Mouse (Mus musculus) naive thymus-derived CD4-positive, alpha-beta T cell, adult 2 months (primary cell): ENCODE data around the gene Pls1.
A peak's percentile ranks its signal among the peaks of the same experiment; 100 is the strongest.

Experiments used
- DNase-seq: peaks from one replicate; pipeline ENCODE4 v3.0.0-alpha.2; 2011; ENCODE audit warnings: low read depth

Pls1 gene

DNA sequence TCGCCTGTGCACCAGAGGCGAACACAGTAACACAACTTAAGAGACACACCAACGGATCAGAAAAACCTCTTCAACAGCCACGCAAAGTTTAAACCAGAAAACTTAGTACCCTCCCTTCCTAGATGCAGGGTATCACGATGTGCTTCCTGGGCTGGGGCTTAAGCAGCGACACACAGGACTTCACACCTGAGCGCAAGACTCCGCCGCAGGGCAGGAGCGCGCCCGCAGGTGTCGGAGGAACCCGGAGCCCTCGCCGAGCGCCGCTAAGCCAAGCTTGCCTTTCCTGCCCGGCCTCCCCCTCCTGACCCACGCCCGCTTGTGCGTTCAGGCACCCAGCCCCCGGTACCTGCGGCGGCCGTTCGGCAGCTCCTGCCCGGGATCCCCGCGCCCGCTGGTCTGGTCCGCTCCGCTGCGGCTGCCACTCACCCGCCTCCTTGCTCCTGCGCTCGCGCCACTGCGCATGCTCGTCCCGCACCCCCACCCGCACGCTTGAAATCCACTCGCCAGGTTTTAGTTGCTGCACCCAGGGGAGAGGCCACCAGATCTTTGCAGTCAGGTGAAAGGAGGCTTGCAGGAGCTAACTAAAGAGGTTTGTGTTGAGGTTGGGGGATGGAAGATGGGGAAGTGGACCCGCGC lies at the start of gene Pls1:
Gene Pls1 (minus strand): TSS at position 487 of the 636 bp plus-strand sequence.
- DNase-seq, result peak; percentile 83

DNA sequence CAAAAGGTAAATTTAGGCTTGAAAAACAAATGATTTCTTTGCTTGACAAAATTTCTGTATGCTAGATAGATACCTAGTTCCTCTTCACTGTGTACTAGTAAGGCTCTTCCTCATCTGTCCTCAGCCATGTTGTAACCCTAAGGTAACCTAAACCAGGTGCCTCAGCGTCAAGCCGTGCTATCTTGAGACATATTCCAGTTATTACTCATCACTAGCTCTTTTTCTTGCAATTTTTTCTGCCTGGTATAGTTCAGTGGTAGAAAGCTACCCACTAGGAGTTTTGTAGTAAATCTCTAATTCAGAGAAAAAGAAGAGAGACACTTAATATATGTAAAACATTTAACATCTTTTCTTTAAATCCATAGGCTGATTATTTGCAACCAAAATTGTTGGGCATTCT lies 37.6 kb upstream of the Pls1 start:
- DNase-seq, result no peak

DNA sequence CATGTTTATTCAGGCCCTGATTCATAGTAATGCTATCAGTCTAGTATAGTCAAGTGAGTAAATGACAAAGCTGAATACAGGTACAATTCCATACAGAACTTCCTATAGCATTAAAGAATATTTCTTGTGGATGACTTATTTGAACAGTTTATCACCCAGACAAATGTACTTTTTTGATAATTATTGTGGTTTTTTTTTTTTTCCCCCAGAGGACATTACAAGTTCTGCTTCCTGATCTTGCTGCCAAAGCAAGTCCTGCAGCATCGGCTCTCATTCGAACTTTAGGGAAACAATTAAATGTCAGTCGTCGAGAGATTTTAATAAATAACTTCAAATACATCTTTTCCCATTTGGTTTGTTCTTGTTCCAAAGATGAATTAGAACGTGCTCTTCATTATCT lies 33.1 kb upstream of the Pls1 start:
- DNase-seq, result no peak

DNA sequence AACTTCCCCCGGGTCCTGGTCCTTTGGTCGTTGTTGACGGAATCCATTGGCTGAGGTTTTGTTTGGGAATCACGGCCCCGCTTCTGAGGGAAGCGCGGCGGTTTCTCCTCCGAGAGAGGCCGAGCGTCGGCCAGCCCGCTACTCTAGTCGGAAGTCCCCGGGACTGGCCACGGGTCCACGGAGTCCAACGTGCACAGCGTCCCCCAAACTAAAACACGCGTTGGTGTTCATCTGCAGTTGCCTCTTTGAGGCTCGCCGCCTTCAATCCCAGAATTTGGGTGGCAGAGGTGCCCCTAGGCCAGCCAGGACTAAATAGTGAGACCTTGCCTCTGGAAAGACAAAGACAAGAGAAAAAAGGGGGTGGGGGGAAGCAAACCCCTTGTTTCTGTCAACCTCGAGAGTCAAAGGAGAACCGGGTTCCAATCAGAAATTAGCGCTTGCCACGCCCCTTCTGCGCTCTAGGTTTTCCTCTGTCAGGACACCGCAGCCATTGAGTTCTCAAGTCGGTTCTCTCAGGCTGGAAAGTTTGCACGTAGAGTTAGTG lies 13.0 kb upstream of the Pls1 start:
- peak; percentile 76 for DNase-seq

DNA sequence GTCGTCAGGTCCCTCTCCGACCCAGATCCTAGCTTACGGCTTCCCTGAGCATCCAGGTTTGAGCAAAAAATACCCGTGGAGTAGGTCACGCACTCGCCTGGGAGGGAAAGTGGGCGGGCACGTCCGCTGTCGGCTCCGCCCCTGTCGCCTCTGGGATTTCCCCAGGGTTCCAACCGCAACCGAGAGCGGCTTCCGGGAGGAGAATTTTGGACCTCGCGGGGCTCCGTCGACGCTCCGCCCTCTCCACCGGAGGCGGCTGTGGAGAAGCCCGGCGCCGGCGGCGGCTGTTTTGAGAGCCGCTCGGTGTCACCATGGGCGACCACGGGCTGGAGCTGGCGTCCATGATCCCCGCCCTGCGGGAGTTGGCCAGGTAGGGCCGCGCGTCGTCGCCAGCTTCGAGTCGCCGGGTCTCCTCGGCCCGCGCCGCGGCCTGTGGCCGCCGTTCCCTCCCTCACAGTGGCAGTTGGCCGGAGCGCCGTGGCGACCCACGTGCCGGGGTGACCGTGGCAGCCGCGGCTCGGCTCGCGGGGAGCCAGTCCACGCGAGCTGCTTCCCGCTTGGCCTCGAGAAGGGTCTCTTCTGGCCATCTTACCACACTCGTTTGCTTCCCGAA lies 12.4 kb upstream of the Pls1 start, which contains the start of gene Atr:
Gene Atr (plus strand): TSS at position 184 of the 613 bp plus-strand sequence.
- peak; percentile 97 for DNase-seq

DNA sequence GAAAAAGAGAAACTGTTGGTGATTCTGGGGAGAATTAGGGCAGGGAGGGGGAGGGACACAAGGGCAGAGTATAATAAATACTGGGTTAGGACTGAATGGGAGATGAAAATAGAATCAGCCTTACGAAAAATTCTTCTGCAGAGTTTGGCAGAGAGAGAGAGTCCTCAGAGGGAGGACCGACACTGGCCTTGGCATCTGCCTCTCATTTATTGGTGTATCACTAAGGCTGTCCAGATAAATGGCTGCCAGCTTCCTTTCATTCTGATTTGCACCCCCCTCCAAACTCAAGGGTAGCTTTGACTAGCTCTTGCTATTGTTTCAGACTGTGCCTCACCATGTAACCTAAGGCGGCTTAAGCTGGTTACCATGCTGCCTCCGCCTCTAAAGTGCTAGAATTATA lies 10.9 kb upstream of the Pls1 start:
- no peak for DNase-seq

DNA sequence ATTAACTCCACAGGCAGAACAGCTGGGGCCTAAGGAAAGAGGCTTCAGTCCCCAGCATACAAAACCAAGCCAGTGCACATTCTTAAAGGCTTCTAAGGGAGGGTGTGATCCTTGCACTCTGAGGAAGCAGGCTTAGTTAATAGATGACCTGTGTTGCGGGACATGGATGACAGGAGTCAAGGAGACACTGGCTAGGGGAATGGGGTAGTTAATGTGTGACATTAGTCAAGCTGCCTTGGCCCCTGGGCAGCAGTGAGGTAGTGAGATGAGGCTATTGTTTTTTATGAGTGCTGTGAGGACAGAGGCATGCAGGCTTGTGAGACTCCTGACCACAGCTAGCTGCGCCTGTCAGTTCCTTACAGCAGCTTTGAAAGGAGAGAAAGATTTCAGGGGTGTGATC lies 9.8 kb upstream of the Pls1 start:
- no peak for DNase-seq

DNA sequence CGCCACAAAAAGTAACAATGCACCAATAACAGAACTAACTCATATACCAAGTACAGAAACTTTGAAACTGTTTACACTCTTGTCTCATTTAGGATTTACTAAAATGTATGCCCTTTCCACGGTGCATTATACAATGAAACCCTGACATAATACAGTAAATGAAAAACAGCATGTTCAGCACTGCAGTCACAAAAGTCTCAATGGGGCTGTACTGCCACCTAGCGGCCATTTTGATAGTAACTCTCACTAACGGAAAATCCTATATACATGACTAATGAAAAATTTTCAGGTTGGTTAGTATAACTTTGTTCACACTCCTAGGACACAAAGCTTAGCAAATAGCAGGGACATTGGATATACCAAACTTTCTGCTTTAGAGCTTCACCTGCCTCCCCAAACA lies 7.8 kb upstream of the Pls1 start:
- peak; percentile 90 for DNase-seq

DNA sequence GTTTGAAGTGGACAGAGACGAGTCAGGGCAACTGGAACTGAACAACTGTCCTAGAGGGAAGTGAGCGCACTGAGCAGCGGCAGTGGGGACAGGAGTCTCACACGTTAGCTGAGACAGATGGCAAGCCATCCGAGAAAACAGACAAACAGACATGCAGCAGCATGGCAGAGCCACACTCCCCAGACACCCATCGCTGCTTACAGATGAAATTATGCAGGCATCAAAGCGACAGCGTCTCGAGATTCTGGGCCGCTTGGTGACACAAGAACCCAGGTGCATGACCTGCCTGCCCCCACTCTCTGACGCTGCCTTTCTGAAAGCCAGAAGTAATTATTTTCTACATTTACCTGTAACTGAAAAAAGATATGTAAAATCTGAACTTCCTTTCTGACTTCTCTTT lies 6.6 kb upstream of the Pls1 start:
- no peak for DNase-seq

DNA sequence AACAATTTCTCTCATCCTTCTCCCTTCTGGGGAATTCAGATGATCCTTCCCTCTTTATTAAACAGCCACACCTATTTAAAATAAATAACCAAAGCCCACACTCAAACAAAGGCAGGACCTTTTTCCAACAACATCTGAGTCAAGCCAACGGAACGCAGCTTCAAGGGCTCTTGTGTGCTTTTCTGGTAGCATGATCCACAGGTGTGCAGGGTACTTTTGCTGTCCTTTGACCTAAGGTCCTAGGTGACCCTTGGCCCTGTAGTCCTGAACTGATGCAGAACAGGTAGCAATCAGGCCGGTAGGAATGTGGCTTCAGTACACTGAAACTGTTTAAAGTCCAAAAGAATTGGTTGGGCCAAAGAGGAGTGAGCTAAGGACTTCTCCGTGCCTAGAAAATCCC lies 600 bp upstream of the Pls1 start:
- no peak for DNase-seq

DNA sequence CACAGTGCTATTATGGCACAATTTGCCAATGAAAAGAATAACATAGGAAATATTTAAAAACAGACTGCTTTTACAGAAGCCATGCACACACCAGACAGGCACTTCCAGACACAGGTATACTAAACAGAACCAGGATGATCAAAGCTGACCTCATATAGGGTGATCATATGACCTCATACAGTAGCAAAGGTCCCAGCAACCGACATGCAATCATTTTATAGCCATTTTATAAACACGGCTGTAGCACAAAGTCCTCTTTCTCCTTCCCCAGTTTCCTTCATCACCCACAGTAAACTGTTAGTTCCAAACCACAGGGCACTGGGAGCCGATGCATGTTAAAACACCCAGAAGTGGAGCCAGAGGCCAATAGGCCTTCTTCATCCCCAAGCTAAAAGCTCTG lies 5.7 kb downstream of the Pls1 start:
- no peak for DNase-seq

DNA sequence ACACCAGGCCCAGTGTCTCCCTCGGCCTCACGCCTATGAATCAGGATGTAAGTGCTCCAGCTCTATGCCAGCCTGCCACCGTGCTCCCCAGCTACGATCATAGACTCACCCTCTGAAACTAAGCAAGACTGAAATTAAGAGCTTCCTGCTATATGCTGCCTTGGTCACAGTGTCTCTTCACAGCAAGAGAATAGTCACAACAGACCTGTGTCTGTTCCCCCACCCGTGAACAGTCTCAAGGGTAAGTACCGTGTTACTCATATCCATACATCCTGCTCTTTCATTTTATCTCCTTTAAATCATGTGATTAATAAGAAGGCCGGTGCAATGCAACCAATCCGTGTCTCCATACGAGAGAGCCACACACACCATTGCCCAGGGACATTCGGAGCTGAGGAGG lies 9.4 kb downstream of the Pls1 start:
- DNase-seq, result no peak

DNA sequence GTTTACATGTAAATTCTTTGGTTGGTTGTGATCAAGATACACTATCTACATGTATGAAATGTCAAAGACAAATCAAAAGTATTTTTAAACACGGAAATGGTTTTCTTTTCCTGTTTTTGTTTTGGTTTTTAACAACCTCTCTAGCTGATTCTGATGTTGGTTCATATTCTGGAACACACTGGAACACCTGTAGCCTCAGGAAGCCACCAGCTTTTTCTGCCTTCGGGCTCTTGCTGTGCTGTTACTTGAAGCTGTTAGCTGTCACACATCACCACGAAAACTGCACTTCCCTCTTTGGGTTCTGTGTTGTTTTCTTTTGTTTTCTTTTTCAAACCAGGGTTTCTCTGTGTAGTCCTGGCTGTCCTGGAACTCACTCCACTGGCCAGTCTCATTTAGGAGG lies 10.3 kb downstream of the Pls1 start:
- no peak for DNase-seq

DNA sequence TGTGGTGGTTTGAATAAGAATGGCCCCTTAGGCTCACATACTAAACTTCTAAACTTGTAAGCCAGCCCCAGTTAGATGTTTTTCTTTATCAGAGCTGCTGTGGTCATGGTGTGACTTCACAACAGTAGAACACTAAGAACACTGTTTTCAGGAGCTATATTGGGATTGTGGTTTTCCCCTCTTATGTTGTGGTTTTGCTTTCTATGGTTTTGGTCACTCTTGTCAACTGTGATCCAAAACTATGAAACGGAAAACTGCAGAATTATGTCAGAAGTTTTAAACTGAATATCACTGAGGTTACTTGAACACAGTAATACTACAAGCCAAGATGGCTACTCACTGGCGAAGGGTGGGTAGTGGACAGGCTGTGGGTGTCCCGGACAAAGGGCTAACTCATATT lies 12.4 kb downstream of the Pls1 start:
- DNase-seq, result no peak

DNA sequence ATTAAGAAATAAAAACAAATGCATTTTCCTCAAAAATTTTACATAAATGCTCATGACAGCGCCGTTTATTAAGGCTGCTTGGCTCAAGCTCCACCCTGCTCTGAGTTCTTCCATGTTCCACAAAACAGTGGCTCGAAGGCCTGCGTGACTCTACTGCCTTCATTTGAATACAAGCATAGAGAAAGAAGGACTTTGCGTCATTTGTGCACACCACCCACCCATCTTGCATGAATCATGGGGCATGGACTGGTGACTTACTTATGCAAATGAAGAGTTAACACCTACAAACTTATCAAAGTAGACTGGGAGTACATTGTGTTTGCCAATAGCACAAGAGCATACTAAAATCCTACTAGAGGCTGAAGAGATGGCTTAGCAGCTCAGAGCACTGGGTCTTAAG lies 17.5 kb downstream of the Pls1 start:
- DNase-seq, result no peak

DNA sequence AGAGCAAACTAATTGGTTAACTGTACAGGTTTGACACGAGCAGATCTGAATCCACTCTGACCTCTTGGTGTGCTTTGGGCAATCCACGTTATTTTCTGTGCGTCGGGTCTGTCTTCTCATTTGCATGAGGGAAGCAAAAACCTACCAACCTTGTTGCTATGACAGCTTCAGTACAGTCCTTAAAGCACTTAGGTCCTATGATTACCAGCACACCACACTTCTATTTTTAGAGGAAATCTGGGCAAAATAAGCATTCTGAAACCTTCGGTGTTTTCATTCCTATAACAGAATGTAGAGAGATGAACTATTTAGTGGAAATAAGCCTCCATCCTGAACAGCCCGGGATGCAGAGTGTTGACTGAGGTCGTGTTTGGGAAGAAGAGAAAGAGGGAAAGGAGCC lies 22.6 kb downstream of the Pls1 start:
- no peak for DNase-seq

DNA sequence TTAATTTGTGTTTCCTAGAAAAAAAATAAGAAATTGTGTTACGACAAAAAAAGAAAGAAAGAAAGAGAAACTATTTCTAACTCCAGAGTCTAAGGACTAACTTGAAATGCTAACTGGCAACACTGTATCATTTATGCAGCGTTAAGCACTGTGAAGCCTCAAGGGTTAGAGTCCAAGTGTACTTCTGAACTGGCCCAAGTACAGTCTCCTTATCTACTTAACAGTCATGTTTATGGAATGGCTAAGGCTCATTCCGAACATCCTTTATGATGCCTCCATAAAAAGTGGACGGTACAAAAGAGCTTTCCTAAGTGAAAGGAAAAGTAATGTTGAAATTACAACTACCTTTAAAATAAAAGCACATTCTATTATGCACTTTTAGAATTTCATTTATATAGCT lies 29.4 kb downstream of the Pls1 start:
- DNase-seq, result no peak

DNA sequence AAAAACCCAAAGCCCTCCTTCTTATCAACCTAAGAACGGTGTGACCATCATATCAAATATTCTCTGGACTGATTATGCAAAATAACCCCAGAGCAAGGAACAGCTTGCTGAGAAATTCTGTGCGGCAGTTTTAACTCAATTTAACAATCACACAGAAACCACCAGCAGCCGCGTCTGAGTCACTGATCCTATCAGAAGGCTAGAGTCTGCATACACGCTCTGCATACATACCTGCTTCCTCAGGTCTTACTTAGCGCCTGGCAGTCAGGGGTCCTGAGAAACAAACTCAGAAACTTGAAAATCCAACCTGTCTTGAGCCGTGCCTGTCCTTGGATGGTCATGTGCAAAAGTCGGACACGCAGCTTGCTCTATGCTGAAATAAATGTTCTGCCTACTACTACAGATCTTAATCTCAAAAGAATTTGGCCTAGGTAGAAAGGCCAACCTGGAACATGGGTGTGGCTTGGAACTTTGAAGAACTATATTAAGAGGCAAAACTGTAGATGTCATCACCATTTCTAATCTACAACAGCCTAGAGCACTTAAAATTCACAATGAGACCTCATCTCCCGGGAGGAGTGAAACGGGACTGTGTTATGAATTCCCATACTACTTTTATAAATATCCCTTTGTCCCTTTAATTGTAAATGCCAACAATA lies 30.0 kb downstream of the Pls1 start:
- DNase-seq, result no peak

DNA sequence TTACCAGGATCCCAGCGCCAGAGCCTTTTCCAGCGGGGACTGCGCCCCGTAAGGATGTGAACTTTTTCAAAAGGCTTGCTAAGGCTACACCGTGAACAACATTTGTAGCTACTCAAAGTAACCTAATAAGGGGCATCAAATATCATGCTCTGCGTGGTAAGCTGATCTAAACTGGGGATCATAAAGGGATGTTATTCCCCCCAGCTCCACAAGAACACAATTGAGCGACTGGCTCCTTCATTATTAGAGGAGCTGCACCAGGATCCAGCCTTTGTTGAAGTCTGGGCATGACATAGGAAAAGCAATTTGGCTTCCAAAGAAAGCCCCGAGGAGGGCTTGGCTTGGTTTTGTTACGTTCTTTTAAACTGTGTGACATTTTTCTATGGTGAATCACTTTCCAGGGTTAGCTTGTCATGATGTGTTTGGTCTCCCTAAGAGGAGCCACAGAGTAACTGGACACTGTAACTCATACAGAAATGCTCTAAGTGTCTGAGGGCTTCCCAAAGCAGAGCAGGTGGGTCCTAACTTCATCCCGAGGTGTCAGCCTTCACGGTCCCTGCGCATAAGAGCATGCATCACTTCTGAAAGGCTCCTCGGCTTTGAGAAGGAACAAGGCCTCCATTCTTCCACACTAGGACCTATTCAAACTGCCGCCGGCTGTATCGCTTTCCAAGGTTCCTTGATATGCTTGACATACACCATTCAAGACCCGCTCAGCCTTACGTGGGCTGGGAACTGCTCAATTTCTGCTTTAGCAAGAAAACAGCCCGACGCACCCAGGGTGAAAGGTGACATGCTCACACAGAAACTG lies 31.2 kb downstream of the Pls1 start:
- no peak for DNase-seq

DNA sequence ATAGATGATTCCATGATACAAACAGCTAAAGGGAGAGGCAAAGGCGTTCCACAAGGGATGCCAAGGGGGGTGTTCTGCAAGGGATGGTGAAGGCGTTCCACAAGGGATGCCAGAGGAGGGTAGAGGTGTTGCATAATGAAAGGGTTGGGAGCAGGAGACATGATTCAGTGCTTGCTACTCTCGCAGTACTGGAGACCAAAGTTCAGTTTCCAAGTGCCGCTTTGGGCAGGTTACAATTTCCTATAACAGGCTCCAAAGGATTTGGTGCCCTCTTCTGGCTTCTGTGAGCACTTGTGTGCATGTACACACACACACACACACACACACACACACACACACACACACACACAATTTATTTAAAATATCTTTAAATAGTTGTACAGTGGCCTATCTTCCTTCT lies 33.3 kb downstream of the Pls1 start:
- DNase-seq, result no peak

DNA sequence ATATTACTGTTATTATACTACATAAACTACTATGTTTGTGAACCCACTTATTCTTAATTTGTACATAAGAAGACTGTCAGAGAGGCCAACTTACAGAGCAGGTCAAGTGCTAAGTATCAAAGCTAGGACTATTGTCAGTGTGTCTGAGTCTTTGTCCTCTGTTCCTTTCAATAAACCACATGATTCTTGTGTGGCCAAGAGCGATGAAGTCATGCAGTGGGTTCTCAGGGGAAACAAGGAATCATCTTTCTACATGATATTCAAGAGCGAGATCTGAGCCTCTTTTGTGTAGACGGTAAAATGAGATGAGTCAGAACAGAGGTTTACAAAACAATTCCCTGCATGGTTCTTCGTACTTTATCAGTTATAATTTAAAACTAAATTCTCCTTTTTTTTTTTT lies 35.5 kb downstream of the Pls1 start:
- DNase-seq, result no peak

DNA sequence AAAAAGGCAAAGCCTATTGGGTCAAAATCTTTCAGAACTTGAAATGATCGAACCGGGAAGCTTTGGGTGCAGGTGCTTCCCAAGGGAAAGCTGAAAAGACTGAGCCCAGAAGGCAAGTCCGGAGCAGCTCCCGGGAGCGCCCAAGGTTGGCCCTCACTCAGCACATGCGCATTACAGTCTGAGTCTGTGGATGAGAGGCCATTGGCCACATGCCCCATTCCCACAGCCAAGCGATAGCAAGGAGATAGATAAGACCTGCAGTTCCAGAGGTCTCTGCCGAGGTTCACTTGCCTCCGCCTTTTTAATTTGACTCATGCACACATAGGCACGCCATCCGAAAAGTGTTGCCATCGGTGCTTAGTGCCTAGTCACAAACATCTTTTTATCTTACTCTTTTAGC lies 39.7 kb downstream of the Pls1 start:
- no peak for DNase-seq

DNA sequence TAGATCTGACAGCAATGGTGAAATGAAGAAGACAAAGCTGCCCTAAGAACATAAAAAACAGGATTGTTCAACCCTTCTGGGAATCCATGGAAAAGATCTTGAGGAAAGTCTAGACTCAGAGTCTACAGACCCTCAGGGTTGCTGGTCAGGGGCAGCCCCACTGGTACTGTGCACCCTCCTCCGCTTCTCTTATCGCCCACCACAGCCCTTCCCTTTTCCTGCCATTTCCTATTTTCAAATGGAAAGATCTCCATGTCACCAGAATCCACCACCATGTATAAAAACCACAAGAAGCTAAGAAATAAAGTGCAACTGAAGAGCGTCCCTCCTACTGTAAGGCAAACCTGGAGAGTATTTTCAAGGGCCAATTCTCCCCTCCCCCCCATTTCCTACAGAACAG lies 41.3 kb downstream of the Pls1 start:
- no peak for DNase-seq
